Mouse (Mus musculus): ENCODE data around the gene Gpd2.

The Gpd2 gene

GRCm38 (mm10) chr2:57237920-57238613, 632 bp downstream of the Gpd2 start:
- TF ChIP-seq GATA4 (IDR thresholded peaks at IDR 0.05; ENCODE audit: insufficient replicate concordance, low read length), result peak; percentile 8; the same call in 1 of the 2 replicates

GRCm38 (mm10) chr2:57238614-57239165, 1.3 kb downstream of the Gpd2 start:
- TF ChIP-seq GATA4 (IDR thresholded peaks at IDR 0.05; ENCODE audit: insufficient replicate concordance, low read length), result no peak

GRCm38 (mm10) chr2:57239356-57239755, 1.9 kb downstream of the Gpd2 start:
- no peak for TF ChIP-seq GATA4 (IDR thresholded peaks at IDR 0.05; ENCODE audit: insufficient replicate concordance, low read length)

- no peak for TF ChIP-seq GATA4 (IDR thresholded peaks at IDR 0.05; ENCODE audit: insufficient replicate concordance, low read length)
Measured at GRCm38 (mm10) chr2:57243987-57244386, 6.6 kb downstream of the Gpd2 start.

- no peak for TF ChIP-seq GATA4 (IDR thresholded peaks at IDR 0.05; ENCODE audit: insufficient replicate concordance, low read length)
Measured at GRCm38 (mm10) chr2:57245721-57246328, 8.4 kb downstream of the Gpd2 start.

- TF ChIP-seq GATA4 (IDR thresholded peaks at IDR 0.05; ENCODE audit: insufficient replicate concordance, low read length), result no peak
Measured at GRCm38 (mm10) chr2:57250113-57250512, 12.7 kb downstream of the Gpd2 start.

GRCm38 (mm10) chr2:57251636-57252317, 14.3 kb downstream of the Gpd2 start:
- peak; percentile 11; the same call in 1 of the 2 replicates for TF ChIP-seq GATA4 (IDR thresholded peaks at IDR 0.05; ENCODE audit: insufficient replicate concordance, low read length)

GRCm38 (mm10) chr2:57252542-57253301, 15.3 kb downstream of the Gpd2 start:
- no peak; the same call in 1 of the 2 replicates for TF ChIP-seq GATA4 (IDR thresholded peaks at IDR 0.05; ENCODE audit: insufficient replicate concordance, low read length)

GRCm38 (mm10) chr2:57254267-57254666, 16.8 kb downstream of the Gpd2 start:
- 0 out of 2 replicates have a peak, but pooled peaks have one; percentile 11 for TF ChIP-seq GATA4 (IDR thresholded peaks at IDR 0.05; ENCODE audit: insufficient replicate concordance, low read length)

GRCm38 (mm10) chr2:57255153-57255670, 17.8 kb downstream of the Gpd2 start:
- TF ChIP-seq GATA4 (IDR thresholded peaks at IDR 0.05; ENCODE audit: insufficient replicate concordance, low read length), result no peak

- TF ChIP-seq GATA4 (IDR thresholded peaks at IDR 0.05; ENCODE audit: insufficient replicate concordance, low read length), result no peak
Measured at GRCm38 (mm10) chr2:57255836-57256235, 18.4 kb downstream of the Gpd2 start.

- no peak for TF ChIP-seq GATA4 (IDR thresholded peaks at IDR 0.05; ENCODE audit: insufficient replicate concordance, low read length)
Measured at GRCm38 (mm10) chr2:57256459-57256858, 19.0 kb downstream of the Gpd2 start.

GRCm38 (mm10) chr2:57261286-57262077, 24.0 kb downstream of the Gpd2 start:
- no peak for TF ChIP-seq GATA4 (IDR thresholded peaks at IDR 0.05; ENCODE audit: insufficient replicate concordance, low read length)

- TF ChIP-seq GATA4 (IDR thresholded peaks at IDR 0.05; ENCODE audit: insufficient replicate concordance, low read length), result no peak
Measured at GRCm38 (mm10) chr2:57263431-57263830, 26.0 kb downstream of the Gpd2 start.

Data from liver, adult (tissue).